Mouse (Mus musculus): Measurements from ENCODE around the gene Ap1b1.

GRCm38 (mm10) chr11:5051629-5052028, 65.0 kb downstream of the Ap1b1 start:
- TF ChIP-seq CTCF (conservative IDR thresholded peaks at IDR 0.05 in 1 of 2, IDR thresholded peaks at IDR 0.05 in 1 of 2; ENCODE audit: low read depth in 2 of 2, low read length in 2 of 2) (no peak), SMC3 (IDR thresholded peaks at IDR 0.05; ENCODE audit: low read depth, low read length) (no peak), MEF2A (IDR thresholded peaks at IDR 0.05; ENCODE audit: borderline replicate concordance, low read depth, low read length) (no peak)

All from CH12.LX (cell line).